Mouse (Mus musculus) MEL (cell line): Measurements from ENCODE around the gene Myl4. TPM values are rescaled to one million over a fixed set of nuclear protein-coding genes. Genes with fewer than 3 reads are reported as not detected.

Source experiments
- DNase-seq: peaks from one replicate; pipeline ENCODE4 v3.0.0; 2011; ENCODE audit warnings: low read depth, low spot score
- H3K27ac ChIP-seq: 2 replicates; pipeline ENCODE4 v1.5.1; 2012; ENCODE audit warnings: low read depth, mild to moderate bottlenecking, control low read depth, low read length, moderate library complexity; ENCODE audit not compliant: control insufficient read depth
- H3K27me3 ChIP-seq, 2 experiments: fragments of 150-350 bp in 1 of 2; sonication (generic) in 1 of 2; 2 replicates each; pipeline ENCODE4 v1.6.1; 2012; ENCODE audit warnings: low read length in 2 of 2, mild to moderate bottlenecking in 2 of 2, improper control_type of control experiment in 1 of 2, moderate library complexity in 1 of 2; ENCODE audit not compliant: insufficient read depth in 2 of 2, control insufficient read depth in 1 of 2
- H3K36me3 ChIP-seq, 2 experiments: 2 replicates each; pipeline ENCODE4 v1.6.1; 2012 to 2014; ENCODE audit warnings: low read length in 2 of 2, improper control_type of control experiment in 1 of 2, inconsistent platforms in 1 of 2, mild to moderate bottlenecking in 1 of 2; ENCODE audit not compliant: insufficient read depth in 2 of 2, control insufficient read depth in 1 of 2
- H3K4me1 ChIP-seq, 2 experiments: fragments of 150-350 bp in 1 of 2; sonication (generic) in 1 of 2; 2 replicates each; pipeline ENCODE4 v1.6.1; 2012; ENCODE audit warnings: low read length in 2 of 2, improper control_type of control experiment in 1 of 2, mild to moderate bottlenecking in 1 of 2; ENCODE audit not compliant: insufficient read depth in 2 of 2, control insufficient read depth in 1 of 2
- H3K4me3 ChIP-seq, 2 experiments: fragments of 150-350 bp in 1 of 2; sonication (generic) in 1 of 2; 2 replicates each; pipeline ENCODE4 v1.5.1; 2012; ENCODE audit warnings: low read depth in 2 of 2, low read length in 2 of 2, mild to moderate bottlenecking in 2 of 2, moderate library complexity in 2 of 2, control low read depth in 1 of 2, improper control_type of control experiment in 1 of 2; ENCODE audit not compliant: control insufficient read depth in 1 of 2, insufficient read depth in 1 of 2
- H3K79me2 ChIP-seq: 2 replicates; pipeline ENCODE4 v1.6.1; 2012; ENCODE audit warnings: mild to moderate bottlenecking, low read length, moderate library complexity; ENCODE audit not compliant: control insufficient read depth, poor library complexity, insufficient read depth
- H3K9ac ChIP-seq: 2 replicates; pipeline ENCODE4 v1.6.1; 2012; ENCODE audit warnings: low read depth, mild to moderate bottlenecking, control low read depth, low read length, moderate library complexity; ENCODE audit not compliant: control insufficient read depth, poor library complexity, severe bottlenecking
- H3K9me3 ChIP-seq: fragments of 150-350 bp; sonication (generic); replicated peaks from 2 replicates; pipeline ENCODE4 v1.6.1; 2012; ENCODE audit warnings: mild to moderate bottlenecking, low read length, improper control_type of control experiment, moderate library complexity; ENCODE audit not compliant: insufficient read depth
- CHD2 ChIP-seq: IDR thresholded peaks from 2 replicates; pipeline ENCODE4 v1.6.1; 2011; ENCODE audit warnings: low read length, improper control_type of control experiment
- GABPA ChIP-seq: IDR thresholded peaks from 2 replicates; pipeline ENCODE4 v1.6.1; 2012; ENCODE audit warnings: low read depth, mild to moderate bottlenecking, inconsistent platforms, low read length, improper control_type of control experiment, moderate library complexity
- KAT2A ChIP-seq: conservative IDR thresholded peaks from 2 replicates; pipeline ENCODE4 v1.6.1; 2012; ENCODE audit warnings: low read depth, low read length, improper control_type of control experiment, inconsistent platforms
- MAZ ChIP-seq: IDR thresholded peaks from 2 replicates; pipeline ENCODE4 v1.6.1; 2012; ENCODE audit warnings: low read depth, mild to moderate bottlenecking, inconsistent platforms, low read length, improper control_type of control experiment
- MEF2A ChIP-seq: IDR thresholded peaks from 2 replicates; pipeline ENCODE4 v1.6.1; 2014; ENCODE audit warnings: low read depth, mild to moderate bottlenecking, inconsistent platforms, low read length, improper control_type of control experiment; ENCODE audit not compliant: poor library complexity, insufficient replicate concordance, severe bottlenecking; ENCODE audit errors: extremely low read depth
- NELFE ChIP-seq: IDR thresholded peaks from 2 replicates; pipeline ENCODE4 v1.6.1; 2011; ENCODE audit warnings: low read depth, low read length, improper control_type of control experiment
- NRF1 ChIP-seq: IDR thresholded peaks from 2 replicates; pipeline ENCODE4 v1.6.1; 2014; ENCODE audit warnings: low read depth, mild to moderate bottlenecking, inconsistent platforms, low read length, improper control_type of control experiment, moderate library complexity; ENCODE audit not compliant: poor library complexity, insufficient read depth, severe bottlenecking
- RAD21 ChIP-seq: IDR thresholded peaks from 2 replicates; pipeline ENCODE4 v1.6.1; 2011; ENCODE audit warnings: mild to moderate bottlenecking, low read depth, low read length, improper control_type of control experiment
- RCOR1 ChIP-seq: IDR thresholded peaks from 2 replicates; pipeline ENCODE4 v1.6.1; 2012; ENCODE audit warnings: low read depth, mild to moderate bottlenecking, inconsistent platforms, low read length, improper control_type of control experiment
- TAL1 ChIP-seq: IDR thresholded peaks from 2 replicates; pipeline ENCODE4 v1.6.1; 2012; ENCODE audit warnings: mild to moderate bottlenecking, inconsistent platforms, low read length, moderate library complexity, mixed read lengths
- TBP ChIP-seq: IDR thresholded peaks from 2 replicates; pipeline ENCODE4 v1.8.0; 2011; ENCODE audit warnings: low read depth, low read length, improper control_type of control experiment
- TCF12 ChIP-seq: IDR thresholded peaks from 2 replicates; pipeline ENCODE4 v1.6.1; 2014; ENCODE audit warnings: low read depth, mild to moderate bottlenecking, inconsistent platforms, low read length, improper control_type of control experiment, moderate library complexity
- UBTF ChIP-seq: IDR thresholded peaks from 2 replicates; pipeline ENCODE4 v1.6.1; 2012; ENCODE audit warnings: low read depth, mild to moderate bottlenecking, inconsistent platforms, low read length, improper control_type of control experiment, moderate library complexity, borderline replicate concordance; ENCODE audit not compliant: insufficient read depth
- USF1 ChIP-seq: IDR thresholded peaks from 2 replicates; pipeline ENCODE4 v1.6.1; 2014; ENCODE audit warnings: low read depth, mild to moderate bottlenecking, inconsistent platforms, low read length, improper control_type of control experiment, moderate library complexity
- USF2 ChIP-seq, 2 experiments: IDR thresholded peaks; 2 replicates each; pipeline ENCODE4 v1.6.1; 2011 to 2012; ENCODE audit warnings: improper control_type of control experiment in 2 of 2, low read length in 2 of 2, borderline replicate concordance in 1 of 2, inconsistent platforms in 1 of 2, low read depth in 1 of 2, mild to moderate bottlenecking in 1 of 2; ENCODE audit not compliant: insufficient read depth in 1 of 2
- ZKSCAN1 ChIP-seq: IDR thresholded peaks from 2 replicates; pipeline ENCODE4 v1.6.1; 2012; ENCODE audit warnings: low read depth, mild to moderate bottlenecking, inconsistent platforms, low read length, improper control_type of control experiment, moderate library complexity
- ZNF384 ChIP-seq: IDR thresholded peaks from 2 replicates; pipeline ENCODE4 v1.6.1; 2012; ENCODE audit warnings: low read depth, mild to moderate bottlenecking, inconsistent platforms, low read length, improper control_type of control experiment
- polyA plus RNA-seq, 2 experiments: library from polyadenylated mRNA; stranded (reverse) in 1 of 2; unstranded in 1 of 2; fragments of >175 nt in 1 of 2; fragments of >200 nt in 1 of 2; gene quantifications; 2 replicates each; pipeline versions ENCODE4 v1.2.1 to v1.2.4; 2012; ENCODE audit warnings: low replicate concordance in 2 of 2, low read depth in 1 of 2; ENCODE audit not compliant: insufficient read length in 2 of 2, insufficient read depth in 1 of 2, missing spikeins in 1 of 2
- total RNA-seq: library from RNA; depleted of rRNA; stranded (reverse); fragments of 300-350 nt; gene quantifications from 2 replicates; pipeline ENCODE4 v1.2.3, GENCODE M21; 2012

Gene Myl4
- total and polyA plus RNA-seq, 3 experiments: 0.29 to 1.3 TPM; not detected in 1

DNA sequence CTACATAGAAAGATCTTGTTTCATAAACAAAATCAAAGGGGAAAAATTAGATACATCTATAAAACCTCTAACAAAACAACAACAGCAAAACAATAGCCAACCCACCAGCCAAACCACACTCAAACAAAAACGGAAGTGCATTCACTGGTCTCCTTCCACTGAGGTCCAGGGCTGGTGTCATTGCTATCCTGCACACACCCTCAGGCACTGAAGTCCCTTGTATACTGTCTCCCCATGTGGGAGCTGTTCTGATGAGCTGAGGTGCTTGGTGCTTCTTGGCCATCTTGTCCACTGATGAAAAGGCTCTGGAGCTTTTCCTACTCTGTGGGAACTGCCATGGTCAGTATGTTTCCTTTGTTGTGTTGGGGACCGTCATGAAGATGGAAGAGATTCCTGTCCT, 38.0 kb downstream of the Myl4 start:
- H3K27ac ChIP-seq: no peak overlapping the region
- DNase-seq: no peak
- H3K4me3 ChIP-seq: no peak overlapping the region
- no peaks in the 10 kb centered on the region for H3K79me2 ChIP-seq
- TF ChIP-seq TCF12 (no peak), RCOR1 (no peak), TAL1 (no peak), MEF2A (no peak), CHD2 (no peak), USF2 (IDR thresholded peaks at IDR 0.05; ENCODE audit: borderline replicate concordance in 1 of 2, insufficient read depth in 1 of 2, low read depth in 1 of 2, low read length in 2 of 2) (no peak), GABPA (no peak), UBTF (no peak)
- peaks cover 0 to 5% of the 10 kb centered on the region in 2 experiments; a peak in 1 of 4 replicates for H3K4me1 ChIP-seq
- H3K36me3 ChIP-seq: no peaks in the 10 kb centered on the region
- no peaks in the 10 kb centered on the region for H3K27me3 ChIP-seq
- H3K9ac ChIP-seq: no peak overlapping the region
- no peaks in the 10 kb centered on the region for H3K9me3 ChIP-seq

DNA sequence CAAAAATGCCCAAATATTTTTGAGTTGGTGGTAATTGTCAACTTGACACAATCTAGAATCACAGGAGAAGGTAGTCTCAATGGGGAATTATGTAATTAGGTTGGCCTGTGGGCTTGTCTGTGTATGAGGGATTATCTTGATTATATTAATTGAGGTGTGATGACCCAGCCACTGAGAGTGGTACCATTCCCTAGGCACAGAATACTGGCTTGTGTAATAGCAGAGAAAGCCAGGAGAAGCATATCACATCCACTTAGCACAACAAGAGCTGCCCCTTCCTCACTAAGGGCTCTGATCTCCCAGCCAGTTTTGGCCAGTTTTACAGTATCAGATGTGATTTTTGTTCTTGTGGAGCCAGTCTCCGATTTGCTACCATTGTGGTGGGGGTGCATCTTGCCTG, 39.1 kb downstream of the Myl4 start:
- Histone ChIP-seq H3K79me2 (no peaks in the 10 kb centered on the region), H3K36me3 (no peaks in the 10 kb centered on the region), H3K27ac (no peak overlapping the region)
- no peak for TF ChIP-seq GABPA
- TF ChIP-seq TBP: no peak
- TF ChIP-seq RAD21: no peak
- TF ChIP-seq KAT2A: no peak
- TF ChIP-seq CHD2: no peak
- TF ChIP-seq NELFE: no peak
- TF ChIP-seq MAZ: no peak
- no peak for TF ChIP-seq ZNF384
- no peak for TF ChIP-seq ZKSCAN1
- TF ChIP-seq USF1: no peak
- no peak for TF ChIP-seq UBTF
- TF ChIP-seq NRF1: no peak
- no peak for TF ChIP-seq RCOR1
- TF ChIP-seq, all 39 proteins: peak for 0
- H3K4me3 ChIP-seq: no peak overlapping the region
- peaks cover 0 to 5% of the 10 kb centered on the region in 2 experiments; a peak in 1 of 4 replicates for H3K4me1 ChIP-seq
- H3K27me3 ChIP-seq: no peaks in the 10 kb centered on the region
- H3K9ac ChIP-seq: no peak overlapping the region
- no peaks in the 10 kb centered on the region for H3K9me3 ChIP-seq
- no peak for DNase-seq
